8 mouse cellular contexts compared by ENCODE assay signal in the genomic region with DNA sequence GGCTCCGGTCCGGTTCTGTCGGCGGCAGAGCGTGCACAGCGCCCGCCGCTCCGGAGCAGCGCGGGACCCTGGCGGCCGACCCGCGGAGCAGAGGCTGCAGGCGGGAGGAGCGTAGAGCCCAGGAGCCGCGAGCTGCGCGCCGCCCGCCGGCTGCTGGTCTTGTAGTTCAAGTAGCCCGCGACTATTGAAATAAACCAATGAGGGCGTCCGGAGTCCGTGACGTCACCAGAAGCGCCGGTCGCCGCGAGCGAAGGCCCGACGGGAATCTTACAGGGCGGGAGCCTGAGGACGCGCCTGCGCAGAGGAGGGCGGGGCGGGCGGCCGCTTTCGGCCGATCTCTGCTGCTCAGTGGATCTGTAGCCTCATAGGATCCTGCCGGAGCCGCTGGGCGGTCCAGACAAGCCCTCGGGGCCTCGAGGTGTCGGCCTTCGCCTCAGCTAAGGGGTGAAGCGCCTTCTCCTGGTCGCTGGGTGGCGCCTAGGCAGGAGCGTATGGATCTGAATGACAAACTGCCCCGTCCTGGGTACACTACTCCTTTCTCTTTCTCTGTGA. TPM values are rescaled to one million over a fixed set of nuclear protein-coding genes. Genes with fewer than 3 reads are reported as not detected.
A peak's percentile ranks its signal among the peaks of the same experiment; 100 is the strongest.
DNase-seq lines count a peak whose midpoint lies in the region; ATAC-seq and TF ChIP-seq lines count a peak whose summit lies in the region.

Ccna2 (minus strand) TSS at position 324 of the 552 bp plus-strand sequence.

- peaks cover 12% of the 10 kb centered on the region; the same call in 1 of the 2 replicates for H3K4me1 ChIP-seq in embryonic facial prominence, embryonic 14.5 days (ENCODE audit: control insufficient read depth, insufficient read depth, low read length)
- no peaks in the 10 kb centered on the region for H3K4me1 ChIP-seq in heart, adult 2 months (ENCODE audit: control insufficient read depth, insufficient read depth, low read length)
- peaks cover 21% of the 10 kb centered on the region for H3K4me1 ChIP-seq in limb, embryonic 13.5 days
- H3K4me1 ChIP-seq in midbrain, embryonic 16.5 days (ENCODE audit: control insufficient read depth, insufficient read depth, low read length) = peaks cover 8% of the 10 kb centered on the region

- 0% methylated on average over 31 of the region's 60 CpGs for WGBS in embryonic facial prominence, embryonic 14.5 days
- under 1% methylated on average over 60 of the region's 60 CpGs for WGBS in heart, adult 2 months
- WGBS in limb, embryonic 13.5 days = under 1% methylated on average over 60 of the region's 60 CpGs
- WGBS in midbrain, embryonic 16.5 days = under 1% methylated on average over 50 of the region's 60 CpGs

- peak within 1 kb of the TSS; percentile 85 for H3K9ac ChIP-seq in embryonic facial prominence, embryonic 14.5 days (ENCODE audit: low read depth, low read length)
- peak within 1 kb of the TSS; percentile 50 for H3K9ac ChIP-seq in heart, adult 2 months (ENCODE audit: low read depth, low read length)
- peak within 1 kb of the TSS; percentile 88 for H3K9ac ChIP-seq in limb, embryonic 13.5 days
- H3K9ac ChIP-seq in midbrain, embryonic 16.5 days (ENCODE audit: low read depth, low read length) = peak within 1 kb of the TSS; percentile 75

- TF ChIP-seq CTCF in heart, adult 2 months (IDR thresholded peaks at IDR 0.05) = peak; percentile 82

- H3K4me3 ChIP-seq in embryonic facial prominence, embryonic 14.5 days (ENCODE audit: low read depth, low read length) = peak within 1 kb of the TSS; percentile 70
- peak within 1 kb of the TSS; percentile 60 for H3K4me3 ChIP-seq in heart, adult 2 months
- H3K4me3 ChIP-seq in limb, embryonic 13.5 days = peak within 1 kb of the TSS; percentile 71
- peak within 1 kb of the TSS; percentile 74 for H3K4me3 ChIP-seq in midbrain, embryonic 16.5 days (ENCODE audit: low read depth, low read length)

- TF ChIP-seq POLR2A in heart, adult 2 months (IDR thresholded peaks at IDR 0.05; ENCODE audit: insufficient read depth, low read depth, low read length) = peak; percentile 78

- peaks cover 2% of the 10 kb centered on the region; the same call in 1 of the 2 replicates for H3K79me2 ChIP-seq in heart, adult 2 months (replicated peaks; ENCODE audit: control insufficient read depth, insufficient read depth, low read length)

- no peaks in the 10 kb centered on the region for H3K27me3 ChIP-seq in embryonic facial prominence, embryonic 14.5 days (replicated peaks; ENCODE audit: control insufficient read depth, insufficient read depth, low read length)
- no peaks in the 10 kb centered on the region for H3K27me3 ChIP-seq in heart, adult 2 months (ENCODE audit: control insufficient read depth, insufficient read depth, low read length)
- H3K27me3 ChIP-seq in limb, embryonic 13.5 days = no peaks in the 10 kb centered on the region
- no peaks in the 10 kb centered on the region for H3K27me3 ChIP-seq in midbrain, embryonic 16.5 days (ENCODE audit: control insufficient read depth, insufficient read depth, low read depth, low read length)

- ATAC-seq in embryonic facial prominence, embryonic 14.5 days (ENCODE audit: low read depth) = peak; percentile 100
- ATAC-seq in limb, embryonic 13.5 days (ENCODE audit: low FRiP score, low read depth) = peak; percentile 100
- peak; percentile 100 for ATAC-seq in midbrain, embryonic 16.5 days

- peaks cover 33% of the 10 kb centered on the region for H3K36me3 ChIP-seq in embryonic facial prominence, embryonic 14.5 days (ENCODE audit: control insufficient read depth, insufficient read depth, low read length)
- no peaks in the 10 kb centered on the region for H3K36me3 ChIP-seq in heart, adult 2 months (ENCODE audit: control insufficient read depth, insufficient read depth, low read length)
- H3K36me3 ChIP-seq in limb, embryonic 13.5 days = peaks cover 32% of the 10 kb centered on the region
- peaks cover 3% of the 10 kb centered on the region for H3K36me3 ChIP-seq in midbrain, embryonic 16.5 days (ENCODE audit: control insufficient read depth, insufficient read depth, low read length)

- intact Hi-C loops in heart, adult 2 months (cut with DNase I) = loop anchor here (1.0 to 10.0 kb wide), 3 partner anchors 20 to 507 kb away; partner anchors contain the start of genes 1810062G17Rik, Acad9, Anxa5 and Exosc9

- peak; percentile 99 for DNase-seq in 3T3-L1 (ENCODE audit: low read depth, low spot score)
- DNase-seq in adrenal gland, postnatal 4 days (ENCODE audit: low spot score in 2 of 2) = peak; percentile 96
- DNase-seq in embryonic facial prominence, embryonic 14.5 days (ENCODE audit: low spot score) = peak; percentile 99
- DNase-seq in heart, adult 2 months = peak; percentile 97 to 99
- DNase-seq in kidney, adult 8-10 months = peak; percentile 98
- peak; percentile 98 to 99 for DNase-seq in spleen, postnatal 10 days (ENCODE audit: low spot score in 2 of 2)

- no peaks in the 10 kb centered on the region for H3K9me3 ChIP-seq in embryonic facial prominence, embryonic 14.5 days (ENCODE audit: control insufficient read depth, low read length)
- no peaks in the 10 kb centered on the region for H3K9me3 ChIP-seq in limb, embryonic 13.5 days
- no peaks in the 10 kb centered on the region for H3K9me3 ChIP-seq in midbrain, embryonic 16.5 days (replicated peaks; ENCODE audit: control insufficient read depth, low read length, poor library complexity, severe bottlenecking)

- peak within 1 kb of the TSS; percentile 77 for H3K4me2 ChIP-seq in embryonic facial prominence, embryonic 14.5 days (ENCODE audit: low read depth, low read length)
- peak within 1 kb of the TSS; percentile 94 for H3K4me2 ChIP-seq in limb, embryonic 13.5 days (replicated peaks)
- H3K4me2 ChIP-seq in midbrain, embryonic 16.5 days (ENCODE audit: low read length) = peak within 1 kb of the TSS; percentile 96

- peak within 1 kb of the TSS; percentile 76 for H3K27ac ChIP-seq in embryonic facial prominence, embryonic 14.5 days (replicated peaks; ENCODE audit: low read depth, low read length)
- H3K27ac ChIP-seq in heart, adult 2 months = peak within 1 kb of the TSS; percentile 72
- peak within 1 kb of the TSS; percentile 82 for H3K27ac ChIP-seq in limb, embryonic 13.5 days
- H3K27ac ChIP-seq in midbrain, embryonic 16.5 days (ENCODE audit: low read length) = peak within 1 kb of the TSS; percentile 82

- no peak; the same call in 1 of the 2 replicates for TF ChIP-seq EP300 in heart, adult 2 months (IDR thresholded peaks at IDR 0.05; ENCODE audit: insufficient read depth, low read depth, low read length)

RNA-seq across cellular contexts. Expression of gene Ccna2, which starts in this region (rescaled TPM):
- 10 to 100 TPM; 54.0 to 56.6 TPM for total RNA-seq in adrenal gland, postnatal 4 days (2021)
- polyA plus RNA-seq in embryonic facial prominence, embryonic 14.5 days (2014; fragmentation: Nextera tagmentation; extraction: Ambion mirVana) = 159 and 177 TPM in 2 replicates
- under 1 TPM; 0.63 to 0.66 TPM for total RNA-seq in heart, adult 2 months (2021)
- 0.74 and 1.1 TPM in 2 replicates for polyA plus RNA-seq in heart, adult 2 months (2012; rRNA removed)
- polyA plus RNA-seq in limb, embryonic 13.5 days (2015; fragmentation: Nextera tagmentation; extraction: Ambion mirVana) = 156 and 165 TPM in 2 replicates
- polyA plus RNA-seq in midbrain, embryonic 16.5 days (2015; fragmentation: Nextera tagmentation; extraction: Ambion mirVana) = 17.6 and 23.6 TPM in 2 replicates

Comparison
In these comparisons a context has a peak if more than half of its experiments do, and no peak if none do; other contexts are left out.
1. Peak in every context shown above with its lines: DNase-seq, ATAC-seq, H3K4me3 ChIP-seq and H3K27ac ChIP-seq.
2. RNA of gene Ccna2 (total RNA-seq): 54.0 to 56.6 TPM in adrenal gland, postnatal 4 days; 0.63 to 0.66 TPM in heart, adult 2 months; every median in the first group is over 10 times any median in the second.